Mouse (Mus musculus) megakaryocyte, embryonic 14.5 days (primary cell): ENCODE measurements at regions not wholly inside any gene's neighbourhood (a gene's known extent, or its start where the extent isn't known, plus 50 kb on each side); places are given as distances from the start of the nearest gene placed in this dataset.

Experiments
- FLI1 ChIP-seq: IDR thresholded peaks from 2 replicates; pipeline ENCODE4 v1.6.1; 2012; ENCODE audit warnings: low read length, inconsistent platforms, mixed read lengths
- GATA1 ChIP-seq: IDR thresholded peaks from 3 replicates; pipeline ENCODE4 v1.6.1; 2012; ENCODE audit warnings: mixed read lengths, low read length, inconsistent platforms, borderline replicate concordance

GRCm38 (mm10) chr4:33599966-33600365 lies 289.9 kb downstream of the Rngtt start:
- TF ChIP-seq GATA1 (no peak), FLI1 (no peak)
